Mouse (Mus musculus): ENCODE data around the gene P3h3.
"Not testable (repeated sequence)": the region's sequence is repeated elsewhere in the genome, so short reads cannot be mapped to it uniquely, and the experiment has no call there.

P3h3 gene

GRCm38 (mm10) chr6:124809052-124809774, 48.3 kb downstream of the P3h3 start:
- peak; percentile 75 for DNase-seq (ENCODE audit: low read depth)

- peak; percentile 57 for DNase-seq (ENCODE audit: low read depth)
Observed at GRCm38 (mm10) chr6:124808358-124809012, 49.1 kb downstream of the P3h3 start, which contains the start of gene Spsb2. Gene Spsb2 (plus strand): TSS chr6:124808661.

DNA sequence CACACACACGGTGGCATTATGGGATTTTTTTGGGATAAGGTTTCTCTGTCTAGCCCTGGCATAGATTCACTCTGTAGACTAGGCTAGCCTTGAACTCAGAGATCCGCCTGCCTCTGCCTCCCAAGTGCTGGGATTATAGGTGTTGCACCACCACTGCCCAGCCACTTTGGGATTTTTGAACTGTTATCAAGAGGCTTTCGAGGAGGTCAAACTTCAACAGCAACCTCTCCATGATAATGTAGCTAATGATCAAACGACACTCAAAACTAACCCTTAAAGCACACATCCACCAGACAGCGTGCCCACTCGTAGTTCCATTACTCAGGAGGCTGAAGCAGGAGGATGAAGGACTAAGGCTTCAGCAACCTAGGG, 49.6 kb downstream of the P3h3 start:
- DNase-seq (ENCODE audit: low read depth) = no peak

DNA sequence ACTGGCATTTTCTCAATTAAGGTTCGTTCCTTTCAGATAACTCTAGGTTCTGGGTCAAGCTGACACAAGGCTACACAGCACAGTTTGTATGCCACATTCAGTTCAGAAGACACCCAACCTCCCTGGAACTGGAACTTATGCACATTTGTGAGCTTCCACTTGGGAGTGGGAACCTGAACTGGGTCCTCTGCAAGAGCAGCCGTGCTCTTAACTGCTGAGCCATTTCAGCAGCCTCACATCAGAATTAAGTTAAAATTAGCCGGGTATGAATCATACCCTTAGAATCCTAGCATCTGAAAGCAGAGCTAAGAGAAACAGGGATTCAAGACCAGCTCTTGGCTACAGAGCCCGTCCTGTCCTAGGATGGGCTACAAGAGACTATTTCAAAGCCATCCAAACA, 50.2 kb downstream of the P3h3 start:
- no peak for DNase-seq (ENCODE audit: low read depth)

GRCm38 (mm10) chr6:124806446-124807140, 51.0 kb downstream of the P3h3 start:
- DNase-seq (ENCODE audit: low read depth) = no peak

DNA sequence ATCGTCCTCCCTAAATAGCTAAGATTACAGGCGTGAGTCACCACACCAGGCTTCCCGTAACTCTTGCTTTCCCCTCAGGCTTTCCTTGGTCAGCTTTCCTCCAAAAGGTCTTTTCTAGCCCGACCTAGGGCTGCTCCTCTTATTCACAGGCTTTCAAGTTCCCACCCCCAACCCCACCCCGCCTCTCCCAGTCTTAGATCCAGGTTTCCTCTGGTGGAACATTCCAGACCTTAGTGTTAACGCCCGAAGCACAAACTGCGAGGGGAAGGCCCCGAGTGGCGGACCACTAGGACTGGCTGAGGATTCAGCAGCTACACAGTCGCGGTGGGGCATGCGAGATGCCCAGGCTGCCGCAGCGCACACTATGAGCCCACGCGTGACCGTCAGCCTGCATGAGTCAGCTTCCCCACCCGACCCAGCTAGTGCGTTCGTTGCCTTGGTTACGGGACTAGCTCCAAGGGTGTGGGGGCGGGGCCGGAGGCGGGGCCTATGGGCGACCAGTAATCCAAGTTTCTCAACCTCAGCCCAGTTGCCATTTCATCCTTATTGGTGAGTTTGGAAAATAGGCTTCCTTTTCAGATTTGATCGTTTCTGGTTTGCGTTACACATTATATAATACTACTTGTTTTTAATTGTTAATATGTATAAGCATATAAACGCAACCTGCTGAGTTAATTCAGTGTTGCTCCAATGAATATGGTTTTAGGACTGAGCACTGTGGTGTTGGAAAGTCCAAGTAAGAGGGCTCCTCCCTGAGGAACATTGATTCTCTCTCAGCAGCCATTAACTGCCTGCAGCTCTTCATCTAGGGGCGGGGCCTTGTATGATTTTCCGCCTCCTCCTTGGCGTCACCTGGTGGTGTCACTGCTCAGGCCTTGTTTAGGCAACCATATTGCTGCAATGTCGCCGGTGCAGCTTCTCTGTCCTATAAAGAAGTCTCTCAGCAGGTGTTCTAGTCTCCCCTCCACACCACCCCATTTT, 51.9 kb downstream of the P3h3 start:
- DNase-seq (ENCODE audit: low read depth) = peak; percentile 93

DNA sequence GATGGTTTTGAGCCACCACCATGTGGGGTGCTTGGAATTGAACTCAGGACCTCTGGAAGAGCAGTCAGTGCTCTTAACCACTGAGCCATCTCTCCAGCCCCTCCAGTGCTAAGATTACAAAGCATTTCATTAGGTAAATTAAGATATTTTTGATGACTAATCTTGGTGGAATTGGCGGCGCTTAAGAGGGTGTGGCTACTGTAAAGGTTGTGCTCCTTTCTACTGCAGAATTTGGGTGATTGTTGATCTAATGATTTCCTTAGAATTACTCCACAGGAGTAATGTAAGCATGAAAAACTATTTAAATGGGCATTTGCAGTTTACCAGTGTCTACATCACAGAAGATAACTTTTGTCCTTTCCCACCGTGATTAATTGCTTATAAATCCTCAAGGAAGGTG, 53.2 kb downstream of the P3h3 start:
- DNase-seq (ENCODE audit: low read depth) = no peak

- not testable (repeated sequence) for DNase-seq (ENCODE audit: low read depth)
Observed at GRCm38 (mm10) chr6:124803691-124804090, 53.9 kb downstream of the P3h3 start.

DNA sequence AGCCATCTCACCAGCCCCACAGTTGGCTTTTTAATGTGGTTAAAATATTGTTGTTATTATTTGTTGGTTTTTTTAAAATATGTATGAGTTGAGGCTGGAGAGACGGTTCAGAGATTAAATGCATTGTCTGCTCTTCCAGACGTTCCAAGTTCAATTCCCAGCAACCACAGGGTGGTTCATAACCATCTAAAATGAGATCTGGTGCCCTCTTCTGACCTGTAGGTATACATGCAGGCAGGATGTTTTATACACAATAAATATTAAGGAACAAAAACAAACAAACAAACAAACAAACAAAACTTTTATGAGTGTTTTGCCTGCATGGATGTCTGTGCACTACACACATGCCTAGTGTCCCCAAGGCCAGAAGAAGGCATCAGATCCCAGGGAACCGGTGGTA, 54.5 kb downstream of the P3h3 start:
- no peak for DNase-seq (ENCODE audit: low read depth)

DNA sequence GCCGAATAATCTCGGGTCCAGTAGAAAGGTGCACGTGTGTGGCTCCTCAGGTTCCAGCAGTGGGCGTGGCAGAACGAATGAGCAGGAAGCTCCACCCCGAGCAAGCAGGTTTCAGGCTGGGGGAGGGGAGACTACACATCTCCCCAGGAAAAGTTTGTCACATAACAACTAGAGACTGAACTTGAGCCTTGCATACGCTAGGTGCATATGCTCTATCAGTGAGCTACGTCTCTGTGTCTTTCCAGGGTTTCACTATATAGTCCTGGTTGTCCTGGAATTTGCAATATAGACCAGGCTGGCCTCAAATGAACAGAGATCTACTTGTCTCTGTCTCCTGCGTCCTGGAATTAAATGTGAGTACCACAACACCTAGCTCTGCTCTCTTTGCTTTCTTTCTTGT, 55.2 kb downstream of the P3h3 start:
- DNase-seq (ENCODE audit: low read depth) = peak; percentile 56

DNA sequence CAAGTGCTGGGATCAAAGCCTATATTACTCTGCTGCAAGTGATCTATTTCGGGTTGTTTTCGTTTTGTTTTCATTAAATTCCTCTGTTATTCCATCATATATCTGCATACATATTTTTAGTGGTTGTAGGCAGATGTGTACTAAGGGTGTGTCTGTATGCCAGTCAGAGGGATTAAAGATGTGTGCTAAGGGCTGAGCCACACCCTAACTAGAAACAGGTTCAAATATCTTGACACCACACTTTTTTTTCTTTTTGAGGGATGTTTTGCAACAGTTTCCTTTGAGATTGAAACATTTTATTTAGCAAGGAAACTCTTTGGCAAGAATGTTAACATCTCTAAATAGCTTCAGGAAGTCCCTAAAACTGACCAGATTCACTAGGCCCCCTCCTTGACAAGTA, 61.4 kb downstream of the P3h3 start:
- no peak for DNase-seq (ENCODE audit: low read depth)

DNA sequence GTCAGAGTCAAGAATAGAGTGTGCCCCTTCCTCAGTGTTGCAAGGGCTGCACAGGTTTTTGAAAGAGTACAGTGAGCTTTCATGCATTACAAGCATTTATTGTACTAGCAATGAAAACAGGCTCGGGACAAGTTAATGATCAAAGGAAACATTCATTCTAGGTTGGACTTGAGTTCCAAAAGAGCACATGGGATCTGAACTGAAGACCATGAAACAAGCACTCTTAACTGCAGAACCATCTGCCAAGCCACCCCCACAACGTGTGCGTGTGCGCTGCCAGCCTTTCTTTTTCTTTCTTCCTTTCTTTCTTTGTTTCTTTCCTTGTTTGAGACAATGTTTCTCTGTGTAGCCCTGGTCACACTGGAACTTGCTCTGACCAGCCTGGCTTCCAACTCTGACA, 61.8 kb downstream of the P3h3 start:
- DNase-seq (ENCODE audit: low read depth) = no peak

DNA sequence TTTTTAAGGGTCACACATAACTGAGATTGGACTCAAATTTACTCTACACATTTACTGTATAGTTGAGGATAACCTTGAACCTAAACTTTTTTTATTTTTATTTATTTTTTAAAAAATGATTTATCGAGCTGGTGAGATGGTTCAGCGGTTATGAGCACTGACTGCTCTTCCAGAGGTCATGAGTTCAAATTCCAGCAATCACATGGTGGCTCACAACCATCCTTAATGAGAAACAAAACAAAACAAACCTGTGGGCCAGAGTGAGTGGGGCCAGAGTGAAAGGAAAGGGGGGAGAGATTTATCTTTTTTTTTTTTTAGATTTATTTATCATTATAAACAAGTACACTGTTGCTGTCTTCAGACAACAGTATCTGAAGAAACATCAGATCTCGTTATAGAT, 65.6 kb downstream of the P3h3 start:
- DNase-seq (ENCODE audit: low read depth) = no peak

All from induced T-regulatory cell, adult 2 months (primary cell).